Mouse (Mus musculus) G1E (cell line): ENCODE data around the gene Adgrl3.

Experiments
- CTCF ChIP-seq: IDR thresholded peaks from 2 replicates; pipeline ENCODE4 v1.5.1; 2012; ENCODE audit warnings: low read depth, low read length, inconsistent platforms, mixed read lengths
- GATA1 ChIP-seq: IDR thresholded peaks from 2 replicates; pipeline ENCODE4 v1.6.1; 2012; ENCODE audit warnings: borderline replicate concordance, low read length, inconsistent platforms, mixed read lengths
- GATA2 ChIP-seq: IDR thresholded peaks from 2 replicates; pipeline ENCODE4 v1.6.1; 2012; ENCODE audit warnings: low read depth, low read length, inconsistent platforms, borderline replicate concordance
- POLR2AphosphoS5 ChIP-seq: IDR thresholded peaks from 2 replicates; pipeline ENCODE4 v1.6.1; 2012; ENCODE audit warnings: low read depth, low read length, inconsistent platforms; ENCODE audit not compliant: insufficient replicate concordance

DNA sequence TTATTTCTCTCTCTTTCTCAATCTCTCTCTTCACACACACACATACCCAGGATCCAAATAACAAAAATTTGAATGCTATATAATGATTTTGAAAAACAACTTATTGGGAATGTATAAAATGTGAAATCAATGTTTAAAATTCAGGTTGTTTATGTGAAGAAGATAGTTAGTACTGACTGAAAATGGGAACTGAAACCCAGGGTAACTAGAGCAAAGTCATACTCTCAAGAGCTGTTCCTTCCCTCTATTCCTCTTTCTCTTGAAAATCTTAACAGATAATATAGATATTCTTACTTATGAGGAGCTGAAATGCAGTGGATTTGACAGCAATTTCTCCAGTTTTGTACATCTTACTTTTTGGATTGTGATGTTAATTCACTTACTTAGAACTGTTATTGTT is 281.9 kb downstream of the Adgrl3 start:
- no peak for TF ChIP-seq CTCF
- no peak for TF ChIP-seq GATA1
- TF ChIP-seq POLR2AphosphoS5: no peak
- TF ChIP-seq GATA2: no peak
